Mouse (Mus musculus) limb, embryonic 11.5 days (tissue): ENCODE results near the gene Gphn. TPM values are rescaled to one million over a fixed set of nuclear protein-coding genes. Genes with fewer than 3 reads are reported as not detected.

Source experiments
- ATAC-seq: fragments of 200-750 bp; cut with Nextera tagmentation; 2 replicates; pipeline ENCODE4 v1.8.0; 2017; ENCODE audit warnings: low read depth; ENCODE audit not compliant: insufficient number of reproducible peaks, low FRiP score, low TSS enrichment
- DNase-seq: peaks from one replicate; pipeline ENCODE4 v3.0.0-alpha.2; 2015; ENCODE audit warnings: low spot score
- H3K27ac ChIP-seq: fragments of 300-500 bp; sonication (generic); replicated peaks from 2 replicates; pipeline ENCODE4 v1.5.1; 2014; ENCODE audit warnings: low read depth, mild to moderate bottlenecking, low read length
- H3K27me3 ChIP-seq: fragments of 300-500 bp; sonication (generic); 2 replicates; pipeline ENCODE4 v1.6.1; 2014; ENCODE audit warnings: mild to moderate bottlenecking, low read length, mixed read lengths; ENCODE audit not compliant: control insufficient read depth, insufficient read depth
- H3K36me3 ChIP-seq: fragments of 300-500 bp; sonication (generic); 2 replicates; pipeline ENCODE4 v1.6.1; 2014; ENCODE audit warnings: mild to moderate bottlenecking, low read length, moderate library complexity, mixed read lengths; ENCODE audit not compliant: control insufficient read depth, insufficient read depth
- H3K4me1 ChIP-seq: fragments of 300-500 bp; sonication (generic); 2 replicates; pipeline ENCODE4 v1.6.1; 2014; ENCODE audit warnings: low read length, mixed read lengths; ENCODE audit not compliant: control insufficient read depth, insufficient read depth
- H3K4me2 ChIP-seq: fragments of 300-500 bp; sonication (generic); 2 replicates; pipeline ENCODE4 v1.6.1; 2014; ENCODE audit warnings: low read depth, mild to moderate bottlenecking, moderate library complexity; ENCODE audit not compliant: severe bottlenecking
- H3K4me3 ChIP-seq: fragments of 300-500 bp; sonication (generic); 2 replicates; pipeline ENCODE4 v1.5.1; 2014; ENCODE audit warnings: low read depth, low read length
- H3K9ac ChIP-seq: fragments of 300-500 bp; sonication (generic); 2 replicates; pipeline ENCODE4 v1.6.1; 2014; ENCODE audit warnings: mild to moderate bottlenecking, low read length
- H3K9me3 ChIP-seq: fragments of 300-500 bp; sonication (generic); 2 replicates; pipeline ENCODE4 v1.6.1; 2016; ENCODE audit warnings: low read length; ENCODE audit not compliant: control insufficient read depth
- WGBS: fragments of 180-500 bp; shearing (Covaris S2); extraction: QIAGEN DNeasy Blood & Tissue Kit; methylation state at CpG from one replicate; pipeline ENCODE4 v1.1.7; 2014; 5-methylcytosine and 5-hydroxymethylcytosine counted together
- polyA plus RNA-seq: library from polyadenylated mRNA; unstranded; fragments of >200 nt; fragmentation: Nextera tagmentation; extraction: Ambion mirVana; gene quantifications from 2 replicates; pipeline ENCODE4 v1.2.1, GENCODE M21; 2014

Gene Gphn
- polyA plus RNA-seq, 1 experiment from 2014 or later = 13.3 TPM

DNA sequence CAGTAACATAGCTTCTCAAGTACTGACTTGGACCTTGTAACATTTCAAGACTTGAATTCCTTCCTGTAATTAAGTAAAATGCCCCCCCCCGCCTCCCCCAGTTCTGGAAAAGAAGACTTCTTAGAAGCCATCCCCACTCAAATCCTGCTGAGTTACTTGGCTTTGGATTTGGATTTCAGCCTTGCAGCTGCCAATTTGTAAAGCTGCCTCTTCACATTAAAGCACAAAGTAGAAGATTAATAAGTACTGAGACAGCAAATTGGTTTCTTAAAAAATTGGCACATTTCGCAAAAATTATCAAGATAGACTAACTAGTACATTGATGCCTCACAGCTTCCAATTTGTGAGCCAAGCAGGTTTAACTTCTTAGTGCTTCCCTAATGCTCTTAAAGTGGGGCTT, 417.5 kb downstream of the Gphn start:
- no peak overlapping the region for H3K9ac ChIP-seq
- DNase-seq (no peak), ATAC-seq (no peak)
- no peaks in the 10 kb centered on the region for H3K36me3 ChIP-seq
- no peaks in the 10 kb centered on the region for H3K27me3 ChIP-seq
- no peaks in the 10 kb centered on the region for H3K9me3 ChIP-seq
- no peaks in the 10 kb centered on the region for H3K4me1 ChIP-seq
- WGBS = 77% methylated on average over 2 of the region's 2 CpGs
- no peak overlapping the region for H3K4me2 ChIP-seq
- H3K4me3 ChIP-seq = no peak overlapping the region
- H3K27ac ChIP-seq = no peak overlapping the region

DNA sequence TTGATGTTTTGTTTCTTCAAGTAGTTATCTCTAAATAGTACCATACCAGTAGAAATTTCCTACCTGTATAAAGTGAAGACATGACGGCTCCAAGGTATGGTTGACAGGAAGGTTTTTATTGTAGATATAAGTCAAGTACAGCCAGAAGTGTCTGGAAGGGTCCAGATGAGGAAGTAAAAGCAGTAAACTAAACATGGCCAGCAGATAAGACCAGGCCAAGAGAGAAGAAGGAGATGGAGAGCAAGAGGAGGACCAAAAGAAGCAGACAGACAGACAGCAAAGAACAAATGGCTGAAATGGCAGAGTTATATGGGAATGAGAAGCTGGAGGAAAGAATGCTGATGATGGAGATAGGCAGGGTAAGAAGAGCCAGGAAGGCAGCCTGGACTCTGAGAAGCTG, 419.1 kb downstream of the Gphn start:
- Histone ChIP-seq H3K9me3 (no peaks in the 10 kb centered on the region), H3K27ac (no peak overlapping the region), H3K36me3 (no peaks in the 10 kb centered on the region), H3K4me1 (no peaks in the 10 kb centered on the region), H3K4me3 (no peak overlapping the region), H3K9ac (no peak overlapping the region), H3K4me2 (no peak overlapping the region), H3K27me3 (no peaks in the 10 kb centered on the region)
- ATAC-seq = no peak
- no peak for DNase-seq
- WGBS = 100% methylated on average over 1 of the region's 1 CpGs

DNA sequence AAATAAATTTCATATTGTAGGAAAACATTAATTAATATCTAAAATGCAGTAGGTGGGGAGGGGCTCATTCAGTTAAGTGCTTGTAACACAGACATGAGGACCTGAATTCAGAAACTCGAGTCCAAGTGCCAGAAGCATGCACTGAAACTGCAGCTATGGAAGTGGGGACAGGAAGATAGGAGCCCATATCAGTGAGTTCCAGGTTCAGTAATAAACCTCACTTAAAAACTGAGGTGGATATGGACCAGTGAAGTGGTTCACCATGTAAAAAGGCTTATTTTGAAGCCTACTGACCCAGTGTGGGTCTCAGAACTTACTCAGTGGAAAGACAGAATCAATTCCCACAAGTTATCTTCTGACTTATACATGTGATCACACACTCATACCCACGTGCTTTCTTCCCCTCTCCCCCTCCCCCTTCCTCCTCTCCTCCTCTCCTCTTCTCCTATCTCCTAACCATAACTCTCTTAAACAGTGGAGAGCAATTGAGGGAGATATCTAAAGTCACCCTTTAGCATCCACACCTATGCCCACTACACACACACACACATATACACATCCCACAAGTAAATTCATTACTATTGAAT, 433.6 kb downstream of the Gphn start:
- Histone ChIP-seq H3K27ac (no peak overlapping the region), H3K4me3 (no peak overlapping the region), H3K4me2 (no peak overlapping the region), H3K36me3 (no peaks in the 10 kb centered on the region), H3K4me1 (no peaks in the 10 kb centered on the region), H3K9me3 (no peaks in the 10 kb centered on the region), H3K27me3 (no peaks in the 10 kb centered on the region), H3K9ac (no peak overlapping the region)
- 66% methylated on average over 2 of the region's 2 CpGs for WGBS
- DNase-seq = no peak
- no peak for ATAC-seq

DNA sequence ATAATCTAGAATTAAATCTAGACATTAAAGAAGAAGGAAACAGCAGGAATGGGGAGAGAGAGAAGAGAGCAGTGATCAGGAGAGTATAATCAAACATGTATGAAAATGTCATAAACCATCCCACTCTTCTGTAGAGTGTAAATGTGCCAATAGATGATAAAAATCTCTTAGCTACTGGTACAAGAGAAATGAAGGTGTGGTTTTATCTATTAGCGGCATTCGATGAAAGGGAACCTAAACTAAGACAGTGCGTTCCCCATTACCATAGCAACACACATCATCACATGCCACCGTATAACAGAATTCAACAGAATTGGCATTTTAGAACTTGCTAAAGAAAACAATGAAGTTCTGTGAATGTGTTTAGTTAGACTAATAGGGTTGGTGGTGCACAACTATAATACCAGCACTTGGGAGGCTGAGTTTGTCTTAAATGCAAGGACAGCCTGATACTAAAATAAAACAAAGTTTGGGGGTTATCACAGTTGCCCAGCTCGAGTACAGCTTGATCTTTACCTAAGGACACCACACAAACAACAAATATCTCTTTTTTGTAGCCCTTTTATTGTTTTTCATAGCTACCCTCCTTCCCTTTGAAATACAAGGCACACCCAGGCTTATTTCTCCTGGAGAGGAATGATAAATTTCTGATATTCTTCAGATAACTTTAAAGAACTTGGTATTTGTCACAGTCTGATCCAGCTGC, 452.1 kb downstream of the Gphn start:
- no peak for ATAC-seq
- H3K9me3 ChIP-seq = no peaks in the 10 kb centered on the region
- no peaks in the 10 kb centered on the region for H3K36me3 ChIP-seq
- WGBS = 85% methylated on average over 5 of the region's 5 CpGs
- no peaks in the 10 kb centered on the region for H3K4me1 ChIP-seq
- no peak for DNase-seq
- H3K4me2 ChIP-seq = no peak overlapping the region
- no peaks in the 10 kb centered on the region for H3K27me3 ChIP-seq
- no peak overlapping the region for H3K27ac ChIP-seq
- no peak overlapping the region for H3K9ac ChIP-seq
- H3K4me3 ChIP-seq = no peak overlapping the region

DNA sequence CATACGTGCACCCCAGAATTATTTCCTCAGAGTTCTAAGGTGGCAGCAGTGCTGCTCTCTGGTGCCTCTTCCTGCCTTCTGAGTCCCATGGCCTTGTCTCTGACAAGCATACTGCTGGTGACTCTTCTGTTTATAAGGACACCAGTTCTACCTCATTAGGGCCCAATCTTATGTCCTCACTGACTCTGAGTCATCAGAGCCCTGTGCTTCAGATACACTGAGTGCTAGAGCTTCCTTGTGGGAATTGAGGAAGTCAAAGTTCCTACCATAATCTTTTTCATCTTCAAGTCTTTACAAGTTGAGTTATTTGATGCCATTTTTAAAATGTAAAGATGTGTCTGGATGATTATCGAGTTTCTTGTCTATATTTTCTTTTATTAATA, 452.6 kb downstream of the Gphn start:
- Histone ChIP-seq H3K4me2 (no peak overlapping the region), H3K27me3 (no peaks in the 10 kb centered on the region), H3K27ac (no peak overlapping the region), H3K4me1 (no peaks in the 10 kb centered on the region), H3K9ac (no peak overlapping the region), H3K9me3 (no peaks in the 10 kb centered on the region), H3K4me3 (no peak overlapping the region), H3K36me3 (no peaks in the 10 kb centered on the region)
- ATAC-seq = no peak
- WGBS = 81% methylated on average over 2 of the region's 2 CpGs
- DNase-seq = no peak

DNA sequence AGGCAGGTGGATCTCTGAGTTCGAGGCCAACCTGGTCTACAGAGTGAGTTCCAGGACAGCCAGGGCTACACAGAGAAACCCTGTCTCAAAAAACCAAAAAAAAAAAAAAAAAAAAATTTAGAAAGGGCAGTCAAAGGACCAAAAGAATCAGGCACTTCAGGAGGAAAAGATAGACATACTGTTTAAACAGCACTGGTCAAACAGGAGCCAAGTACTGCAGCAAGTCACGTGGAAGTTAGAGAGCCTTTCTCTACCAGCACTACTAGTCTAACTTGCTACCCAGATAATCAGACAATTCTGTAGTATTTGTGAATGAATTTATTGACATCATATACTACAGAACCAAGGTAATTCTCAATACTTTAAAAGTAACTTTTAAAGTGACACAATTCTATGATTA, 454.9 kb downstream of the Gphn start:
- Histone ChIP-seq H3K36me3 (no peaks in the 10 kb centered on the region), H3K4me2 (no peak overlapping the region), H3K4me1 (no peaks in the 10 kb centered on the region), H3K4me3 (no peak overlapping the region), H3K9ac (no peak overlapping the region), H3K9me3 (no peaks in the 10 kb centered on the region), H3K27me3 (no peaks in the 10 kb centered on the region), H3K27ac (no peak overlapping the region)
- no peak for DNase-seq
- no peak for ATAC-seq
- 93% methylated on average over 2 of the region's 2 CpGs for WGBS

GRCm38 (mm10) chr12:78682279-78682678, 456.1 kb downstream of the Gphn start:
- H3K9me3 ChIP-seq = no peaks in the 10 kb centered on the region
- H3K27ac ChIP-seq = no peak overlapping the region
- no peak overlapping the region for H3K9ac ChIP-seq
- WGBS = 97% methylated on average over 4 of the region's 4 CpGs
- H3K4me2 ChIP-seq = no peak overlapping the region
- DNase-seq = no peak
- no peaks in the 10 kb centered on the region for H3K36me3 ChIP-seq
- H3K27me3 ChIP-seq = no peaks in the 10 kb centered on the region
- H3K4me1 ChIP-seq = no peaks in the 10 kb centered on the region
- H3K4me3 ChIP-seq = no peak overlapping the region
- ATAC-seq = no peak

- DNase-seq (no peak), ATAC-seq (no peak)
- Histone ChIP-seq H3K27ac (no peak overlapping the region), H3K9ac (no peak overlapping the region), H3K4me3 (no peak overlapping the region), H3K36me3 (no peaks in the 10 kb centered on the region), H3K27me3 (no peaks in the 10 kb centered on the region), H3K9me3 (no peaks in the 10 kb centered on the region), H3K4me2 (no peak overlapping the region), H3K4me1 (no peaks in the 10 kb centered on the region)
- WGBS = 74% methylated on average over 1 of the region's 1 CpGs
Measured at GRCm38 (mm10) chr12:78685669-78686215, 459.6 kb downstream of the Gphn start.
